Mouse (Mus musculus) hindbrain, embryonic 11.5 days (tissue): ENCODE data around the gene Cd80. TPM values are rescaled to one million over a fixed set of nuclear protein-coding genes. Genes with fewer than 3 reads are reported as not detected.

Experiments used
- ATAC-seq: fragments of 200-750 bp; cut with Nextera tagmentation; 2 replicates; pipeline ENCODE4 v1.8.0; 2017; ENCODE audit warnings: mild to moderate bottlenecking, moderate TSS enrichment, moderate library complexity; ENCODE audit not compliant: low FRiP score
- DNase-seq: peaks from one replicate; pipeline ENCODE4 v3.0.0-alpha.2; 2015; ENCODE audit warnings: low spot score
- H3K27ac ChIP-seq: fragments of 300-500 bp; sonication (generic); 2 replicates; pipeline ENCODE4 v1.5.1; 2014; ENCODE audit warnings: mild to moderate bottlenecking, low read depth, low read length
- H3K27me3 ChIP-seq: fragments of 300-500 bp; sonication (generic); 2 replicates; pipeline ENCODE4 v1.6.1; 2014; ENCODE audit warnings: mild to moderate bottlenecking, low read length, moderate library complexity, mixed read lengths; ENCODE audit not compliant: control insufficient read depth, insufficient read depth
- H3K36me3 ChIP-seq: fragments of 300-500 bp; sonication (generic); 2 replicates; pipeline ENCODE4 v1.6.1; 2014; ENCODE audit warnings: mild to moderate bottlenecking, low read length, moderate library complexity, mixed read lengths; ENCODE audit not compliant: control insufficient read depth, insufficient read depth
- H3K4me1 ChIP-seq: fragments of 300-500 bp; sonication (generic); replicated peaks from 2 replicates; pipeline ENCODE4 v1.6.1; 2014; ENCODE audit warnings: low read length, mixed read lengths; ENCODE audit not compliant: control insufficient read depth, insufficient read depth
- H3K4me2 ChIP-seq: fragments of 300-500 bp; sonication (generic); replicated peaks from 2 replicates; pipeline ENCODE4 v1.6.1; 2014; ENCODE audit warnings: mild to moderate bottlenecking, low read depth, low read length
- H3K4me3 ChIP-seq: fragments of 300-500 bp; sonication (generic); 2 replicates; pipeline ENCODE4 v1.5.1; 2014; ENCODE audit warnings: low read depth, low read length
- H3K9ac ChIP-seq: fragments of 300-500 bp; sonication (generic); 2 replicates; pipeline ENCODE4 v1.6.1; 2014; ENCODE audit warnings: low read depth, low read length
- H3K9me3 ChIP-seq: fragments of 300-500 bp; sonication (generic); 2 replicates; pipeline ENCODE4 v1.6.1; 2016; ENCODE audit warnings: low read length; ENCODE audit not compliant: control insufficient read depth
- WGBS: fragments of 180-500 bp; shearing (Covaris S2); extraction: QIAGEN DNeasy Blood & Tissue Kit; methylation state at CpG from one replicate; pipeline ENCODE4 v1.1.7; 2014; 5-methylcytosine and 5-hydroxymethylcytosine counted together
- polyA plus RNA-seq: library from polyadenylated mRNA; unstranded; fragments of >200 nt; fragmentation: Nextera tagmentation; extraction: Ambion mirVana; gene quantifications from 2 replicates; pipeline ENCODE4 v1.2.1, GENCODE M21; 2014

The Cd80 gene
- polyA plus RNA-seq, 1 experiment from 2014 or later: 0.73 TPM

DNA sequence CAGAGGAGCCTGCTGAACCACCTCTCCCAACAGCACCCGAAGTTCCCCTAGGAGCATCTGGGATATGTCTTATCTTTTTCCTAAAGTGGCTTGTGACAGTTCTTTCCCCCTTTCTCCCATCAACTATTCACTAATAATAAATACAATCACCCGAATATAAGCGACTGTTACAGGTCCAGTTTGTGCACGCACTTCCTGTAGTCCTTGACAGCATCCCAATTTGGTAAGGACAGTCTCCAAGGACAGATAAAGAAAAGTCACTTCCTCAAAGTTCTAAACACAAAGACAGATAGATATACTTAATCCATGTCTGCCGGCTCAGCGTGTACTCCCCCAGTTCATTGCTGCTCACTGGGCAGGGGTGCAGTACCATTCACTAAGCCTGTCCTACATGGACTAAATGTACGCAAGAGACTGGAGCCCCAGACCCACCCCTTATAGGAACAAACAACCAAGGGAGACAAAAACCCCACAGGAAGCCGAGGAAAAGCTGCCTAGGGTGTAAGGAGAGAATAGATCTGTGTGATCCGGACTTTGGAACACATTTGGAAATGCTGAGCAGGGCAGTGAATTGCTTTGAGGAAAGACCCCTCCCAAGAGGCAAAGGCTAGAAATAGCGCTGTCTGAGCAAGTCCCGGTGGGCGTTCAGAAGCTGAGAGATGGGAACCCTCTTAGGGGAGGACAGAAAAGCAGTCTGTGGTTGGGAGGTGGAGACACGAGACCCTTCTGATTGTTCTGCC is 23.7 kb upstream of the Cd80 start:
- ATAC-seq (no peak), DNase-seq (no peak)
- no peak overlapping the region for H3K4me3 ChIP-seq
- no peaks in the 10 kb centered on the region for H3K9me3 ChIP-seq
- H3K9ac ChIP-seq: no peak overlapping the region
- no peak overlapping the region for H3K4me2 ChIP-seq
- no peaks in the 10 kb centered on the region for H3K27me3 ChIP-seq
- no peaks in the 10 kb centered on the region for H3K4me1 ChIP-seq
- 65% methylated on average over 13 of the region's 13 CpGs for WGBS
- H3K36me3 ChIP-seq: no peaks in the 10 kb centered on the region
- H3K27ac ChIP-seq: no peak overlapping the region

DNA sequence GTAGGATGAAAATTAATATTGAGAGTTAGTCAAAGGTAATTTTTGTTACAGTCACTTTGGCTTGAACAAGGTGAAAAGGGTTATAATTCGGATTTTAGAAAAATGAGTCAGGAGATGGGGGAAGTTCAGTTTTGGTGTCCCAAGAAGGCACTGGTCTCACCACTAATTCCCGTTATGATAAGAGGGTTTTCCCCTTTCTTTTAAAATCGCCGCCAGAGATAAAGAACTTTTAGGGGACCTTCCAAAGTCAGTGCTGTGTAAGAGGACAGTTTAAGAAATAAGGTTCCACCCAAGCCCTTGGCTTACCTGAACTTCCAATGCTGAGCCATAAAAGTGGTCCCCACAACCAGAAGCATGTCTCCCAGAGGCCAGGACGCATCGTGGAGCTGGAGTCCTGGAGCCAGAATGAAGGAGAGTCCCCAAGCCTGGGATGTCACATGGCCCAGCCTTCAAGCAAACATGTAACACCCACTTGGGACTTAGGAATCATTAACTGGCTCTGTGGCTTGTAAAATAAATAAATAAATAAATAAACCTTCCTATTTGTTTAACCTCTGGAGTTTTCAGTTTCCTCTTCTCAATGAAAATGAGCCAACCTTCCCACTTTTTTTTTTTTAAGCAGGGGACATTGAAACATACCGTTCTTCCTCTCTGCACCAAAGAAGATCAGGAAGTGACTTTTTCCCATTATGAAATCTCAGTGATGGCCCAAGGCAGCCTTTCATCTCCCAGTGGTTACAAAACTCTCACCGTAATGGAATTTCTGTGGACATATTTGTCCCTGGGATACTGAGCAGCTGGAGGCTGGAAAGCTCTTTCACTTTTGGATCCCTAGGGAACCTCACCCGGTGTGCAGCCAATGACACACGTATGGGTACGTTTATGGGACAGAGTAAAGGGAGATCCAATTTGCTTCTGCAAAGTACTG is 22.6 kb upstream of the Cd80 start, which contains the start of gene Pla1a:
Gene Pla1a, minus strand, starts transcription at position 648 of the 928 bp plus-strand sequence.
- Histone ChIP-seq H3K4me1 (no peaks in the 10 kb centered on the region), H3K36me3 (no peaks in the 10 kb centered on the region), H3K4me3 (no peak within 1 kb of the TSS), H3K9me3 (no peaks in the 10 kb centered on the region), H3K9ac (no peak within 1 kb of the TSS), H3K4me2 (no peak within 1 kb of the TSS), H3K27me3 (no peaks in the 10 kb centered on the region), H3K27ac (no peak within 1 kb of the TSS)
- ATAC-seq (no peak), DNase-seq (no peak)
- WGBS: 85% methylated on average over 11 of the region's 11 CpGs

DNA sequence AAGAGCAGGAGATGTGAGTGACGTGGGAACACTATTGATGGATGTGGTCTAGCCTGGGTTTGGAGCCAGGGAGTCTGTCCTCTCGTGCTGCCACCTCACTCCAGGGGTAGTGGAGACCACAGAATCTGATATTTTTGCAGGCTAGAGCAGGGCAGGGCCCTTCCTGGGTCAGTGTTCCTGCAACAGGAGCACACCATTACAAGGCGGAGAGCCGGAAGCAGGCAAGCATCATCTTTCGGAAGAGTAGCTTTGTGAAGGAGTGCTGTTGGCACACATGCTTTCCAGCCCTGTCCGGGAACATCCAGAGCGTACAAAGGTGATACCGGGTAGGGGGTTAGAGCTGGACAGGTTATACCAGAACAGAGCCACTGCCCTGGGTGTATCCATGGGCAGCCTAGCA is 21.8 kb upstream of the Cd80 start:
- no peak overlapping the region for H3K27ac ChIP-seq
- H3K4me1 ChIP-seq: no peaks in the 10 kb centered on the region
- no peak overlapping the region for H3K4me2 ChIP-seq
- no peak for DNase-seq
- WGBS: 86% methylated on average over 8 of the region's 8 CpGs
- ATAC-seq: no peak
- H3K9me3 ChIP-seq: no peaks in the 10 kb centered on the region
- no peak overlapping the region for H3K4me3 ChIP-seq
- no peak overlapping the region for H3K9ac ChIP-seq
- H3K36me3 ChIP-seq: no peaks in the 10 kb centered on the region
- H3K27me3 ChIP-seq: no peaks in the 10 kb centered on the region

GRCm38 (mm10) chr16:38434295-38434795 is 21.0 kb upstream of the Cd80 start:
- Histone ChIP-seq H3K9me3 (no peaks in the 10 kb centered on the region), H3K4me2 (no peak overlapping the region), H3K4me1 (no peaks in the 10 kb centered on the region), H3K36me3 (no peaks in the 10 kb centered on the region), H3K27me3 (no peaks in the 10 kb centered on the region), H3K4me3 (no peak overlapping the region), H3K9ac (no peak overlapping the region), H3K27ac (no peak overlapping the region)
- DNase-seq (no peak), ATAC-seq (no peak)
- WGBS: 89% methylated on average over 4 of the region's 4 CpGs

DNA sequence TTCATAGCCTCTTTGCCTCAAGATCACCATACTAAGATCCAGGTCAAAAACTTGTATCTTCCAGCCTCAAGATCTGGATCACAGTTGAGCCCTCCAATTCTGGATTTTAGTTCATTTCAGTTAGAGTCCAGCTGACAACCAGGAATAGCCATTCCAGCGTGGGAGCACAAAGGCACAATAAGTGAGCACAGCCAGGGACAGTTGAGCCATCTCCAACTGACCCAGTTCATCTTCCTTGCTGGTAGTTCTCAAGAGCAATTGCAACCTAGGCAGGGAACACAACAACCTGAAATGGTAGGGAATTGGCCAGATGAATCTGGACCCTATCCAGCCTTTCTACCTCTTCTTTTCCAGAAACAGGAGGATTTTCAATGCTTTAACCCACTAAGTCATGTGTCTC is 16.2 kb upstream of the Cd80 start:
- no peak overlapping the region for H3K4me3 ChIP-seq
- H3K4me2 ChIP-seq: no peak overlapping the region
- no peak overlapping the region for H3K27ac ChIP-seq
- H3K9ac ChIP-seq: no peak overlapping the region
- WGBS: 88% methylated on average over 1 of the region's 1 CpGs
- DNase-seq: no peak
- no peaks in the 10 kb centered on the region for H3K9me3 ChIP-seq
- no peaks in the 10 kb centered on the region for H3K36me3 ChIP-seq
- no peaks in the 10 kb centered on the region for H3K27me3 ChIP-seq
- H3K4me1 ChIP-seq: no peaks in the 10 kb centered on the region
- no peak for ATAC-seq

DNA sequence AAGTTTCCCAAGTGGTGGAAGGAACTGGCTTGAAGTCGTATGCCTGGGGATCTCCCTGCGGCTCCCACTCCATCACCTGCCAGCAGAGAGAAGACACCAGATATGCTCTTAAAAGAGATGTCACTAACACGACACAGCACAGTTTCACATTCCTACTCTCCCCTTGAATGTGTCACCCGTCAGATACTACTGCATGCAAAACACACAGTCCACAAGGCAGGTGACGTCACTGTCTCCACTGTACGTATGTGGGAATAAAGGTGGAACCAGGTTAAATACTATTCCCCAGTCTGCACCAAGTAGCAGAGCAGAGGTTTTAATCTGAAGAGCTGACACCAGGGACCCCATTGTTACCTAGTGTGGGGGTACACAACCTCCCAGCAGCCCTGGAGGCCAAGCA is 15.0 kb upstream of the Cd80 start:
- H3K27me3 ChIP-seq: no peaks in the 10 kb centered on the region
- no peaks in the 10 kb centered on the region for H3K4me1 ChIP-seq
- WGBS: 84% methylated on average over 6 of the region's 6 CpGs
- peaks cover 2% of the 10 kb centered on the region; the same call in 1 of the 2 replicates for H3K36me3 ChIP-seq
- DNase-seq (no peak), ATAC-seq (no peak)
- no peak overlapping the region for H3K27ac ChIP-seq
- no peak overlapping the region for H3K9ac ChIP-seq
- H3K9me3 ChIP-seq: no peaks in the 10 kb centered on the region
- H3K4me2 ChIP-seq: no peak overlapping the region
- H3K4me3 ChIP-seq: no peak overlapping the region

- no peak for ATAC-seq
Observed at GRCm38 (mm10) chr16:38441611-38442010, 13.8 kb upstream of the Cd80 start.

GRCm38 (mm10) chr16:38442216-38442615 is 13.1 kb upstream of the Cd80 start:
- DNase-seq (no peak), ATAC-seq (no peak)
- 90% methylated on average over 8 of the region's 8 CpGs for WGBS
- Histone ChIP-seq H3K36me3 (peaks cover 11% of the 10 kb centered on the region; the same call in 1 of the 2 replicates), H3K9ac (no peak overlapping the region), H3K4me2 (no peak overlapping the region), H3K9me3 (no peaks in the 10 kb centered on the region), H3K4me3 (no peak overlapping the region), H3K27ac (no peak overlapping the region), H3K27me3 (no peaks in the 10 kb centered on the region), H3K4me1 (no peaks in the 10 kb centered on the region)

More at GRCm38 (mm10) chr16:38441611-38442010, 13.8 kb upstream of the Cd80 start:
- no peak for DNase-seq
- H3K9ac ChIP-seq: no peak overlapping the region
- H3K4me2 ChIP-seq: no peak overlapping the region
- H3K27me3 ChIP-seq: no peaks in the 10 kb centered on the region
- no peaks in the 10 kb centered on the region for H3K4me1 ChIP-seq
- H3K27ac ChIP-seq: no peak overlapping the region
- H3K4me3 ChIP-seq: no peak overlapping the region
- no peaks in the 10 kb centered on the region for H3K9me3 ChIP-seq
- H3K36me3 ChIP-seq: peaks cover 7% of the 10 kb centered on the region; the same call in 1 of the 2 replicates
- 91% methylated on average over 5 of the region's 5 CpGs for WGBS
